Mouse (Mus musculus): ENCODE data around the gene Grm5.

The Grm5 gene

GRCm38 (mm10) chr7:87583868-87584267, at the start of gene Grm5:
Gene Grm5, plus strand, starts transcription at chr7:87584168.
- DNase-seq (ENCODE audit: low spot score), result no peak

- no peak for DNase-seq (ENCODE audit: low spot score)
These were observed 44.9 kb upstream of the Grm5 start for GRCm38 (mm10) chr7:87539031-87539430.

- DNase-seq (ENCODE audit: low spot score), result no peak
These were observed 18.7 kb upstream of the Grm5 start for GRCm38 (mm10) chr7:87565300-87565699.

- DNase-seq (ENCODE audit: low spot score), result no peak
These were observed 17.5 kb upstream of the Grm5 start for GRCm38 (mm10) chr7:87566476-87566875.

GRCm38 (mm10) chr7:87584281-87584701, 323 bp downstream of the Grm5 start:
- DNase-seq (ENCODE audit: low spot score), result no peak

- DNase-seq (ENCODE audit: low spot score), result no peak
These were observed 2.4 kb downstream of the Grm5 start for GRCm38 (mm10) chr7:87586271-87586937.

GRCm38 (mm10) chr7:87587976-87588375, 4.0 kb downstream of the Grm5 start:
- DNase-seq (ENCODE audit: low spot score), result no peak

GRCm38 (mm10) chr7:87626251-87626650, 42.3 kb downstream of the Grm5 start:
- no peak for DNase-seq (ENCODE audit: low spot score)

GRCm38 (mm10) chr7:87635530-87635929, 51.6 kb downstream of the Grm5 start:
- no peak for DNase-seq (ENCODE audit: low spot score)

GRCm38 (mm10) chr7:87650610-87651009, 66.6 kb downstream of the Grm5 start:
- no peak for DNase-seq (ENCODE audit: low spot score)

GRCm38 (mm10) chr7:87661794-87662193, 77.8 kb downstream of the Grm5 start:
- no peak for DNase-seq (ENCODE audit: low spot score)

GRCm38 (mm10) chr7:87664041-87664440, 80.1 kb downstream of the Grm5 start:
- DNase-seq (ENCODE audit: low spot score), result no peak

GRCm38 (mm10) chr7:87716393-87716792, 132.4 kb downstream of the Grm5 start:
- no peak for DNase-seq (ENCODE audit: low spot score)

- DNase-seq (ENCODE audit: low spot score), result no peak
These were observed 134.7 kb downstream of the Grm5 start for GRCm38 (mm10) chr7:87718631-87719030.

GRCm38 (mm10) chr7:87734511-87734910, 150.5 kb downstream of the Grm5 start:
- no peak for DNase-seq (ENCODE audit: low spot score)

GRCm38 (mm10) chr7:87761945-87762344, 178.0 kb downstream of the Grm5 start:
- no peak for DNase-seq (ENCODE audit: low spot score)

- no peak for DNase-seq (ENCODE audit: low spot score)
These were observed 178.4 kb downstream of the Grm5 start for GRCm38 (mm10) chr7:87762376-87762775.

- no peak for DNase-seq (ENCODE audit: low spot score)
These were observed 203.6 kb downstream of the Grm5 start for GRCm38 (mm10) chr7:87787560-87787959.

- no peak for DNase-seq (ENCODE audit: low spot score)
These were observed 205.0 kb downstream of the Grm5 start for GRCm38 (mm10) chr7:87788963-87789362.

GRCm38 (mm10) chr7:87793896-87794295, 209.9 kb downstream of the Grm5 start:
- DNase-seq (ENCODE audit: low spot score), result no peak

GRCm38 (mm10) chr7:87824898-87825297, 240.9 kb downstream of the Grm5 start:
- DNase-seq (ENCODE audit: low spot score), result no peak

GRCm38 (mm10) chr7:87834669-87835068, 250.7 kb downstream of the Grm5 start:
- DNase-seq (ENCODE audit: low spot score), result no peak

GRCm38 (mm10) chr7:87838579-87838978, 254.6 kb downstream of the Grm5 start:
- DNase-seq (ENCODE audit: low spot score), result no peak

GRCm38 (mm10) chr7:87843496-87843895, 259.5 kb downstream of the Grm5 start:
- DNase-seq (ENCODE audit: low spot score), result no peak
